Mouse (Mus musculus) thymus, postnatal 14 days (tissue): Measurements from ENCODE around the gene Olfr1204.

ENCODE experiments used
- DNase-seq: peaks from one replicate; pipeline ENCODE4 v3.0.0; 2021

Olfr1204 gene

DNA sequence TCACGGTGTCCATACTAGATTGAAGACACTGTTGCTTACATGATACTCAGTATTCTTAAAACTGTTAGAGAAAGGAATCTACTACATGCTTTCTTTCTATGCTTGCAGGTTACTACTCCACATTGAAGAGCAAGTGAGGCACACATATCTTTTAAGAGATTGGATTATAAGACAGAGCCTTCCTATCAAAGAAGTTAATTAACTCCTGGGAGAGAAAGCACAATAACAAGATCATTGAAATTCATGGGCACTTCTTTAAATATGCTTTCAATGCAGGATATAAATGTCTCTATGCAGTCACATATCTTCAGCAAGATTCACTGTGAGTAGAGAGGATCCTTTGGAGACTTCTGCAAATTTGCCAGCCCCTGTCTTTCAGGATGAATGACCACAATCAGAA lies at the start of gene Olfr1204:
Gene Olfr1204, plus strand, starts transcription at position 301 of the 400 bp plus-strand sequence.
- no peak for DNase-seq

DNA sequence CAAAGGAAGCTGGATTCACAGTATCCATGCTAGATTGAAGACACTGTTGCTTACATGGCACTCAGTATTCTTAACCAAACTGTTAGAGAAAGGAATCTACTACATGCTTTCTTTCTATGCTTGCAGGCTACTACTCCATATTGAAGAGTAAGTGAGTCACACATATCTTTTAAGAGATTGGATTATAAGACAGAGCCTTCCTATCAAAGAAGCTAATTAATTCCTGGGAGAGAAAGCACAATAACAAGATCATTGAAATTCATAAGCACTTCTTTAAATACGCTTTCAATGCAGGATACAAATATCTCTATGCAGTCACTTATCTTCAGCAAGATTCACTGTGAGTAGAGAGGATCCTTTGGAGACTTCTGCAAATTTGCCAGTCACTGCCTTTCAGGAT lies 34.9 kb upstream of the Olfr1204 start, which contains the start of gene Olfr1202:
Gene Olfr1202, plus strand, starts transcription at position 301 of the 400 bp plus-strand sequence.
- no peak for DNase-seq

DNA sequence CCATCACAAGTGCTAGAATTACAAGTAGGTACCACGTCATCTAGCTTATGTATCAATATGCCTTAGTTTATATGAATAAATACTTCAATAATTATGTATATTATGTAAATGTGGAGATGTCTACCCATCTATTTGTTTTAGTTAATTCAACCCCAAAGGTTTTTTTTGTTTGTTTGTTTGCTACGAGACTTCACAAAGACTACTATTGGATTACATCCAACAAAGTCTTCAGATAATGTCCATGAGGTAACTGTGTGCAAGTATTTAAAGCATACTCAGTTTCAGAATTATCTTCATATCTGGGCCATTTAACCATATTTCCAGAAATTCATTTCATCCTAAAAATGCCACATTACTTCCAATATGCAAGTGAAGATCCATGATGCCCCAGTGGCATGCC lies 19.7 kb upstream of the Olfr1204 start, which contains the start of gene Olfr1205:
Gene Olfr1205, plus strand, starts transcription at position 301 of the 400 bp plus-strand sequence.
- no peak for DNase-seq

DNA sequence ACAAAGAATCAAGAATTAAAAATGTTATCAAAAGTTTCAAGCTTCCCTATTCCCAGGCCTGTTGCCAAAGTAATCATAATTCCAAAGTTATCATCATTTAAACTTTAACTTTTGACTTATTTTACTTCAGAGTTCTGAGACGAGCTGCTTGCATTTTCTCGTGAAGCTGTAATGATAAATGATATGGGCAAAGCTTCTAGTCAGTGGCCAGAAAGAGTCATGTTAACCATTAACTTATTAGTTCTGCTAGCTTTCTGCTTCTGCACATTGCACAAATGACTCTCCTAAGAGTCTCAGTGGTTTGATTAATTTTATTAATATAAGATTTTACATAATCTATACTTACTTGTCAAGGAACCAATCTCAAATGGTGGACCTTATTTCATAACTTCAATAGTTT lies 10.6 kb upstream of the Olfr1204 start:
- DNase-seq, result no peak

GRCm38 (mm10) chr2:88862931-88863330 lies 13.8 kb downstream of the Olfr1204 start, which contains the start of gene Olfr1206:
Olfr1206 (plus strand) TSS chr2:88863231.
- DNase-seq, result no peak

GRCm38 (mm10) chr2:88902211-88902610 lies 53.1 kb downstream of the Olfr1204 start, which contains the start of gene Olfr1208:
Olfr1208 (minus strand) TSS chr2:88902311.
- DNase-seq, result no peak
